Mouse (Mus musculus) heart, postnatal 0 days (tissue): ENCODE measurements at regions not wholly inside any gene's neighbourhood (a gene's known extent, or its start where the extent isn't known, plus 50 kb on each side); places are given as distances from the start of the nearest gene placed in this dataset.

Experiments
- ATAC-seq: fragments of 200-750 bp; cut with Nextera tagmentation; 2 replicates; pipeline ENCODE4 v1.8.0; 2017; ENCODE audit warnings: low read depth, moderate number of reproducible peaks, moderate library complexity; ENCODE audit not compliant: insufficient read depth
- DNase-seq: peaks from one replicate; pipeline ENCODE4 v3.0.0-alpha.2; 2016; ENCODE audit warnings: low spot score
- H3K27ac ChIP-seq: fragments of 300-500 bp; sonication (generic); 2 replicates; pipeline ENCODE4 v1.5.1; 2014; ENCODE audit warnings: low read depth, mild to moderate bottlenecking
- H3K27me3 ChIP-seq: fragments of 300-500 bp; sonication (generic); 2 replicates; pipeline ENCODE4 v1.6.1; 2014; ENCODE audit warnings: low read length, mixed read lengths; ENCODE audit not compliant: control insufficient read depth, insufficient read depth
- H3K36me3 ChIP-seq: fragments of 300-500 bp; sonication (generic); replicated peaks from 2 replicates; pipeline ENCODE4 v1.6.1; 2014; ENCODE audit warnings: low read length, mixed read lengths; ENCODE audit not compliant: control insufficient read depth, insufficient read depth
- H3K4me1 ChIP-seq: fragments of 300-500 bp; sonication (generic); 2 replicates; pipeline ENCODE4 v1.6.1; 2014; ENCODE audit warnings: antibody characterized with exemption; ENCODE audit not compliant: control insufficient read depth, insufficient read depth
- H3K4me2 ChIP-seq: fragments of 300-500 bp; sonication (generic); 2 replicates; pipeline ENCODE4 v1.6.1; 2014; ENCODE audit warnings: low read depth, mild to moderate bottlenecking, low read length, moderate library complexity
- H3K4me3 ChIP-seq: fragments of 300-500 bp; sonication (generic); 2 replicates; pipeline ENCODE4 v1.5.1; 2014; ENCODE audit warnings: low read depth, low read length
- H3K9ac ChIP-seq: fragments of 300-500 bp; sonication (generic); replicated peaks from 2 replicates; pipeline ENCODE4 v1.6.1; 2014; ENCODE audit warnings: low read depth, low read length, mixed read lengths
- H3K9me3 ChIP-seq: fragments of 300-500 bp; sonication (generic); replicated peaks from 2 replicates; pipeline ENCODE4 v1.6.1; 2016; ENCODE audit warnings: low read length; ENCODE audit not compliant: control insufficient read depth
- CTCF ChIP-seq: IDR thresholded peaks from 2 replicates; pipeline ENCODE4 v1.5.1; 2016; ENCODE audit warnings: antibody characterized with exemption, control low read depth, low read depth
- EP300 ChIP-seq: IDR thresholded peaks from 2 replicates; pipeline ENCODE4 v1.6.1; 2016; ENCODE audit warnings: antibody characterized with exemption, low read depth
- WGBS: fragments of 180-500 bp; shearing (Covaris S2); extraction: QIAGEN DNeasy Blood & Tissue Kit; methylation state at CpG from one replicate; pipeline ENCODE4 v1.1.7; 2014; 5-methylcytosine and 5-hydroxymethylcytosine counted together

DNA sequence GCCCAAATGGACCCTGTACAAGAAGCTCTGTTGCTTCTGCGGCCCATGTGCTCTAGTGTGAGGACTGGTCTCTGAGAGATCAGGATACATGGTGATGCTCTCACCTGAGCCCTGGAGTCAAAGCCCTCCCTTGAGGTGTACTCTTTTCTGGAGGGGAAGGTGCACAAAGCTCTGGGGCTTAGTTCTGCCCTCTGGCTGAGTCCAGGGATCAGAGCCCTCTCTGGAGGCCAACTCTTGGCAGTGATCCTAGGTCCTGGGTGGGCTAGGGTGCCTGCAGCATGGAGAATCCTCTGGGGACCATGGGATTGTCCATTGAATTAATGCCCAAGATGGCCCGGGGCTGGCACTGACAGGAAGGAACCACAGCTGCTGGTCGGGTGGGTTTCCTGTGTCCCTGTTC is 209.0 kb upstream of the Manea start:
- no peaks in the 10 kb centered on the region for H3K9me3 ChIP-seq
- ATAC-seq (no peak), DNase-seq (no peak)
- no peak overlapping the region for H3K9ac ChIP-seq
- no peaks in the 10 kb centered on the region for H3K4me1 ChIP-seq
- no peaks in the 10 kb centered on the region for H3K36me3 ChIP-seq
- no peaks in the 10 kb centered on the region for H3K27me3 ChIP-seq
- no peak for TF ChIP-seq CTCF
- no peak for TF ChIP-seq EP300
- no peak overlapping the region for H3K4me3 ChIP-seq
- WGBS = 62% methylated on average over 3 of the region's 3 CpGs
- H3K4me2 ChIP-seq = no peak overlapping the region
- H3K27ac ChIP-seq = no peak overlapping the region

DNA sequence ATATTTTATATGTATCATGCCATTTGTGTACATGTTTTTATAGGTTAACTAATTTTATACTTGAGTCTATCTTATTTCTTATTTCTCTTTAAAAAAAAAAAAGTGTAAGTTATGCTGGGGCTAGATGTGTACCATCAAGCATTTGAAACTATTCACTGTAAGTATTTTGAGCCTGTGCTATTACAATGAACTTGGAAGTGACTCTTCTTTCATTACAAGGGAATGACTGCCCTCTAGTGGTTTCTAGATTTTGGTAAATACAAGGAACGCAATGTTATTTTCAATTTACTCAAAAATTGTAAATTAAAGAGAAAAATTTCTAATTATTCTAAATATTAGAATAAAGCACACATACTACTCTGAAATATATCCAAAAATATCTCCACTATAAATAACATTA is 197.1 kb upstream of the Manea start:
- no peaks in the 10 kb centered on the region for H3K4me1 ChIP-seq
- TF ChIP-seq CTCF (peak; percentile 50), EP300 (no peak)
- H3K4me3 ChIP-seq = no peak overlapping the region
- DNase-seq (peak; percentile 46), ATAC-seq (no peak)
- no peaks in the 10 kb centered on the region for H3K36me3 ChIP-seq
- 39% methylated on average over 1 of the region's 1 CpGs for WGBS
- no peak overlapping the region for H3K27ac ChIP-seq
- H3K9me3 ChIP-seq = no peaks in the 10 kb centered on the region
- H3K4me2 ChIP-seq = no peak overlapping the region
- no peak overlapping the region for H3K9ac ChIP-seq
- no peaks in the 10 kb centered on the region for H3K27me3 ChIP-seq

DNA sequence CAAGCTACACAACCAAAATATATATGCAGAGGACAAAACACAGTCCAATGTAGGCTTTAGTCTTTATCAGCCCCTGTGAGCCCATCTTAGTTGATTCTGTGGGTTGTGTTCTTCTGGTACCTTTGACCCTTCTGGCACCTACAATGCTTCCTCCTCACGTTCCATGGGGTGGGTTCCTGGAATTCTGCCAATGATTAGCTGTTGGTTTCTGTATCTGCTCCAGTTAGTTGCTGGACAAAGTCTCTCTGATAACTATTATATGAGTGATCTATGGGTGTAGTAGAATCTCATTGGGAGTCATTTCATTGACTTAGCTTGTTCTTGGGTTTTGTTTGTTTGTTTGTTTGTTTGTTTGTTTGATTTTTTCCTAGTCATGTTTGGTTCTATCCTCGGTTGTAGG is 195.8 kb upstream of the Manea start:
- Histone ChIP-seq H3K27me3 (no peaks in the 10 kb centered on the region), H3K9me3 (no peaks in the 10 kb centered on the region), H3K4me1 (no peaks in the 10 kb centered on the region), H3K4me3 (no peak overlapping the region), H3K36me3 (no peaks in the 10 kb centered on the region), H3K9ac (no peak overlapping the region), H3K4me2 (no peak overlapping the region), H3K27ac (no peak overlapping the region)
- DNase-seq (no peak), ATAC-seq (no peak)
- 42% methylated on average over 2 of the region's 2 CpGs for WGBS
- TF ChIP-seq CTCF = no peak
- no peak for TF ChIP-seq EP300

DNA sequence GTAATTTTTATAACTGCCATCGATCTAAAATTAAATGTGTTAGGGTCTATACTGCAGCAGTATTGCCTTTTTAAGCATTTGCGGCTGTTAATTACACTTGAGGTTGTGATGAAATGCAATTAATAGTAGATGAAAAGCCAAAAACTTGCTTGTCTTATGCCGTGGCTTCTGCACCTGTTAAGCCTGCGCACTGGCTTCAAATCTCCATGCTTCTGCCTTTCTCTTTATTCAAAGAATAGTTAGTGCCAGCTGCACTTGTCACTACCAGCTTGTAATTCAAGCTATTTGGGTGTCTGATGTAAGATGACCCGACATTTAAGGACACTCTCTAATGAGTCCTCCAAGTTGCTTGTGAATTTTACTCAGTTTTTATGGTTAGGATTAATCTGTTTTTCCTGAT is 161.3 kb upstream of the Manea start:
- no peak for TF ChIP-seq CTCF
- TF ChIP-seq EP300 = no peak
- DNase-seq (no peak), ATAC-seq (no peak)
- Histone ChIP-seq H3K9me3 (no peaks in the 10 kb centered on the region), H3K36me3 (no peaks in the 10 kb centered on the region), H3K4me3 (no peak overlapping the region), H3K4me1 (no peaks in the 10 kb centered on the region), H3K27me3 (no peaks in the 10 kb centered on the region), H3K9ac (no peak overlapping the region), H3K27ac (no peak overlapping the region), H3K4me2 (no peak overlapping the region)
- 77% methylated on average over 5 of the region's 5 CpGs for WGBS

DNA sequence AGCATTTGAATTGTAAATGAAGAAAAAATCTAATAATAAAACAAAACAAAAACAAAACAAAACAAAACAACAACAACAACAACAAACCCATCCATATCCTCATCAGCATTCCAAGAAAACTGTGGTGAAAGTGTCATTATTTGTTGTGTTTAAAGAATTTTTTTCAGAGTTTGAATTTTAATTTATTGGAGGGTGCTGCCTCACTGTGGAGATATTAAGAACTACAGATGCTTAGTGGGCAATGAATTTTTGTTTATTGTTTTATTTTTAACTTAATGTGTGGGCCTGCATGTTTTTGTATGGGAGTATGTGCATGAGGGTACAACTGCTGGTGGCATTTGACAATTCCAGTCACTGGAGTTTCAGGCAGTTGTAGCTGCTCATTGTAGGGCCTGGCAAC is 147.6 kb upstream of the Manea start:
- TF ChIP-seq EP300 (no peak), CTCF (peak; percentile 32)
- Histone ChIP-seq H3K4me1 (no peaks in the 10 kb centered on the region), H3K4me3 (no peak overlapping the region), H3K9me3 (no peaks in the 10 kb centered on the region), H3K4me2 (no peak overlapping the region), H3K27me3 (no peaks in the 10 kb centered on the region), H3K9ac (no peak overlapping the region), H3K27ac (no peak overlapping the region), H3K36me3 (no peaks in the 10 kb centered on the region)
- ATAC-seq (no peak), DNase-seq (no peak)

DNA sequence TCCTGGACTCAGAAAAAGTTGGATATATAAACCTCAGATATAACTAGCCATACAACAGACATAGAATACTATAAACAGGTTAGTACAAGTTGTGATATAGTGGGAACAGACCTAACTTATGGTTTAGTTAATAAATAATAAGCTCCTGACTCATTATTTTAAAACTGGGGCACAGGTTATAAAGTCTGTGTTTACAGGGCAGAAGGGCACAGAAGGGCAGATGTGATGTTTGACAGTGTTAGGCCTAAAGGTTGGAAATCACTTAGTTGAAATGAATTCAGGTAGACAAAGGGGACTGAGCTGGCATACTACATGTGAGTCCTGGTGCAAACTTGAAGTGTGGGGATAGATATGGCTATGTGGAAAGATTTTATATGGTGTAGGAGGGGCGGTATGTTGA is 128.2 kb upstream of the Manea start:
- ATAC-seq (no peak), DNase-seq (no peak)
- H3K36me3 ChIP-seq = no peaks in the 10 kb centered on the region
- H3K9me3 ChIP-seq = no peaks in the 10 kb centered on the region
- H3K4me1 ChIP-seq = no peaks in the 10 kb centered on the region
- no peak overlapping the region for H3K4me3 ChIP-seq
- H3K9ac ChIP-seq = no peak overlapping the region
- TF ChIP-seq CTCF (no peak), EP300 (no peak)
- H3K27ac ChIP-seq = no peak overlapping the region
- H3K4me2 ChIP-seq = no peak overlapping the region
- no peaks in the 10 kb centered on the region for H3K27me3 ChIP-seq
- WGBS = 79% methylated on average over 1 of the region's 1 CpGs
